8 mouse cellular contexts compared by ENCODE assay signal in genomic region chr2:152821023-152821422, GRCm38 (mm10). TPM values are rescaled to one million over a fixed set of nuclear protein-coding genes. Genes with fewer than 3 reads are reported as not detected.
DNase-seq lines count a peak whose midpoint lies in the region; ATAC-seq and TF ChIP-seq lines count a peak whose summit lies in the region.

No protein-coding gene starts in this region.

- intact Hi-C loops in heart, postnatal 25 days (cut with DNase I) = no loop called here

- peaks cover 60% of the 10 kb centered on the region for H3K4me1 ChIP-seq in forebrain, embryonic 10.5 days
- peaks cover 34% of the 10 kb centered on the region for H3K4me1 ChIP-seq in forebrain, embryonic 14.5 days (ENCODE audit: control insufficient read depth, insufficient read depth, low read length)
- peaks cover 11% of the 10 kb centered on the region for H3K4me1 ChIP-seq in embryonic facial prominence, embryonic 11.5 days (ENCODE audit: control insufficient read depth, insufficient read depth, low read length)
- H3K4me1 ChIP-seq in limb, embryonic 10.5 days = peaks cover 34% of the 10 kb centered on the region
- H3K4me1 ChIP-seq in midbrain, postnatal 0 days (ENCODE audit: insufficient read depth, low read length) = peaks cover 11% of the 10 kb centered on the region; the same call in 1 of the 2 replicates

- no peaks in the 10 kb centered on the region for H3K27me3 ChIP-seq in forebrain, embryonic 10.5 days (ENCODE audit: poor library complexity, severe bottlenecking)
- no peaks in the 10 kb centered on the region for H3K27me3 ChIP-seq in forebrain, embryonic 14.5 days (replicated peaks; ENCODE audit: control insufficient read depth, insufficient read depth, low read length)
- H3K27me3 ChIP-seq in embryonic facial prominence, embryonic 11.5 days (ENCODE audit: control insufficient read depth, insufficient read depth, low read length) = no peaks in the 10 kb centered on the region
- no peaks in the 10 kb centered on the region for H3K27me3 ChIP-seq in limb, embryonic 10.5 days (ENCODE audit: low read depth, poor library complexity, severe bottlenecking)
- H3K27me3 ChIP-seq in midbrain, postnatal 0 days (ENCODE audit: insufficient read depth, low read length) = no peaks in the 10 kb centered on the region

- peak overlapping the region; percentile 71 for H3K27ac ChIP-seq in forebrain, embryonic 10.5 days
- no peak overlapping the region for H3K27ac ChIP-seq in forebrain, embryonic 14.5 days (ENCODE audit: low read depth, low read length)
- H3K27ac ChIP-seq in embryonic facial prominence, embryonic 11.5 days (replicated peaks; ENCODE audit: low read depth, low read length) = peak overlapping the region; percentile 58; the same call in 1 of the 2 replicates
- H3K27ac ChIP-seq in limb, embryonic 10.5 days = peak overlapping the region; percentile 83
- H3K27ac ChIP-seq in midbrain, postnatal 0 days (ENCODE audit: low read depth, low read length) = peak overlapping the region; percentile 7

- H3K36me3 ChIP-seq in forebrain, embryonic 10.5 days (replicated peaks) = peaks cover 73% of the 10 kb centered on the region
- peaks cover 29% of the 10 kb centered on the region for H3K36me3 ChIP-seq in forebrain, embryonic 14.5 days (ENCODE audit: control insufficient read depth, insufficient read depth, low read length)
- H3K36me3 ChIP-seq in embryonic facial prominence, embryonic 11.5 days (replicated peaks; ENCODE audit: control insufficient read depth, insufficient read depth, low read depth, low read length) = peaks cover 3% of the 10 kb centered on the region
- H3K36me3 ChIP-seq in limb, embryonic 10.5 days = peaks cover 69% of the 10 kb centered on the region
- no peaks in the 10 kb centered on the region for H3K36me3 ChIP-seq in midbrain, postnatal 0 days (ENCODE audit: insufficient read depth, low read length)

- no peak overlapping the region for H3K9ac ChIP-seq in forebrain, embryonic 14.5 days (ENCODE audit: low read length)
- no peak overlapping the region; the same call in 1 of the 2 replicates for H3K9ac ChIP-seq in embryonic facial prominence, embryonic 11.5 days (replicated peaks; ENCODE audit: low read length)
- no peak overlapping the region for H3K9ac ChIP-seq in midbrain, postnatal 0 days (replicated peaks; ENCODE audit: low read length, poor library complexity, severe bottlenecking)

- TF ChIP-seq CTCF in midbrain, postnatal 0 days (IDR thresholded peaks at IDR 0.05) = no peak

- no peaks in the 10 kb centered on the region for H3K9me3 ChIP-seq in forebrain, embryonic 10.5 days
- no peaks in the 10 kb centered on the region for H3K9me3 ChIP-seq in forebrain, embryonic 14.5 days (replicated peaks; ENCODE audit: control insufficient read depth, low read length)
- H3K9me3 ChIP-seq in embryonic facial prominence, embryonic 11.5 days (replicated peaks; ENCODE audit: control insufficient read depth, low read length) = no peaks in the 10 kb centered on the region
- no peaks in the 10 kb centered on the region for H3K9me3 ChIP-seq in limb, embryonic 10.5 days (replicated peaks)
- no peaks in the 10 kb centered on the region for H3K9me3 ChIP-seq in midbrain, postnatal 0 days (ENCODE audit: low read length)

- ATAC-seq in forebrain, embryonic 14.5 days = no peak
- no peak for ATAC-seq in embryonic facial prominence, embryonic 11.5 days (replicated peaks; ENCODE audit: insufficient number of reproducible peaks, low FRiP score, low TSS enrichment, low read depth)
- ATAC-seq in midbrain, postnatal 0 days (ENCODE audit: low FRiP score) = no peak

- no peak overlapping the region for H3K4me2 ChIP-seq in forebrain, embryonic 14.5 days (ENCODE audit: low read length)
- H3K4me2 ChIP-seq in embryonic facial prominence, embryonic 11.5 days (ENCODE audit: low read depth, low read length) = no peak overlapping the region
- H3K4me2 ChIP-seq in midbrain, postnatal 0 days (ENCODE audit: low read depth, low read length, poor library complexity, severe bottlenecking) = no peak overlapping the region

- WGBS in forebrain, embryonic 10.5 days = 50% methylated on average over 5 of the region's 5 CpGs
- 76% methylated on average over 5 of the region's 5 CpGs for WGBS in forebrain, embryonic 14.5 days
- 25% methylated on average over 5 of the region's 5 CpGs for WGBS in embryonic facial prominence, embryonic 11.5 days
- 53% methylated on average over 5 of the region's 5 CpGs for WGBS in limb, embryonic 10.5 days
- 61% methylated on average over 5 of the region's 5 CpGs for WGBS in midbrain, postnatal 0 days

- DNase-seq in forebrain, embryonic 10.5 days (ENCODE audit: extremely low spot score, low spot score) = no peak
- no peak for DNase-seq in forebrain, embryonic 14.5 days (ENCODE audit: low spot score)
- peak; percentile 48 for DNase-seq in embryonic facial prominence, embryonic 11.5 days (ENCODE audit: low spot score)
- DNase-seq in heart, postnatal 25 days (ENCODE audit: low spot score) = peak; percentile 76
- no peak for DNase-seq in limb, embryonic 10.5 days (ENCODE audit: low spot score)
- no peak for DNase-seq in midbrain, postnatal 0 days (ENCODE audit: low spot score)
- DNase-seq in B cell, adult 2 months = no peak
- DNase-seq in right cerebral cortex, postnatal 36 days (ENCODE audit: low spot score in 2 of 2) = no peak

- H3K4me3 ChIP-seq in forebrain, embryonic 10.5 days = peak overlapping the region; percentile 6; the same call in 1 of the 2 replicates
- no peak overlapping the region for H3K4me3 ChIP-seq in forebrain, embryonic 14.5 days (ENCODE audit: low read depth, low read length)
- no peak overlapping the region for H3K4me3 ChIP-seq in embryonic facial prominence, embryonic 11.5 days (ENCODE audit: low read depth, low read length)
- no peak overlapping the region for H3K4me3 ChIP-seq in limb, embryonic 10.5 days
- no peak overlapping the region for H3K4me3 ChIP-seq in midbrain, postnatal 0 days (ENCODE audit: low read depth, low read length)

RNA-seq across cellular contexts. Expression of gene Bcl2l1, which starts 10.5 kb away (rescaled TPM):
- polyA plus RNA-seq in forebrain, embryonic 10.5 days (2016; fragmentation: Nextera tagmentation; extraction: Ambion mirVana) = 98.5 and 104 TPM in 2 replicates
- polyA plus RNA-seq in forebrain, embryonic 14.5 days (2014; fragmentation: Nextera tagmentation; extraction: Ambion mirVana) = 179 and 189 TPM in 2 replicates
- polyA plus RNA-seq in embryonic facial prominence, embryonic 11.5 days (2014; fragmentation: Nextera tagmentation; extraction: Ambion mirVana) = 100 and 107 TPM in 2 replicates
- 10 to 100 TPM; 58.6 to 59.0 TPM for total RNA-seq in heart, postnatal 25 days (2021)
- polyA plus RNA-seq in limb, embryonic 10.5 days (2016; fragmentation: Nextera tagmentation; extraction: Ambion mirVana) = 90.1 and 103 TPM in 2 replicates
- 124 and 133 TPM in 2 replicates for total RNA-seq in midbrain, postnatal 0 days (2014; rRNA removed)
- 150 and 158 TPM in 2 replicates for polyA plus RNA-seq in midbrain, postnatal 0 days (2015; fragmentation: Nextera tagmentation; extraction: Ambion mirVana)

RNA-seq across cellular contexts. Expression of gene Tpx2, which starts 26.7 kb away (rescaled TPM):
- 162 and 163 TPM in 2 replicates for polyA plus RNA-seq in forebrain, embryonic 10.5 days (2016; fragmentation: Nextera tagmentation; extraction: Ambion mirVana)
- polyA plus RNA-seq in forebrain, embryonic 14.5 days (2014; fragmentation: Nextera tagmentation; extraction: Ambion mirVana) = 70.1 and 81.5 TPM in 2 replicates
- 170 and 190 TPM in 2 replicates for polyA plus RNA-seq in embryonic facial prominence, embryonic 11.5 days (2014; fragmentation: Nextera tagmentation; extraction: Ambion mirVana)
- 1 to 10 TPM; 1.5 to 1.6 TPM for total RNA-seq in heart, postnatal 25 days (2021)
- polyA plus RNA-seq in limb, embryonic 10.5 days (2016; fragmentation: Nextera tagmentation; extraction: Ambion mirVana) = 141 and 147 TPM in 2 replicates
- total RNA-seq in midbrain, postnatal 0 days (2014; rRNA removed) = 4.2 and 4.7 TPM in 2 replicates
- 4.6 and 4.8 TPM in 2 replicates for polyA plus RNA-seq in midbrain, postnatal 0 days (2015; fragmentation: Nextera tagmentation; extraction: Ambion mirVana)

Comparison
In these comparisons a context has a peak if more than half of its experiments do, and no peak if none do; other contexts are left out.
1. DNase-seq: peak in embryonic facial prominence, embryonic 11.5 days (single experiment) and heart, postnatal 25 days (single experiment); none in forebrain, embryonic 10.5 days (single experiment), forebrain, embryonic 14.5 days (single experiment), limb, embryonic 10.5 days (single experiment), midbrain, postnatal 0 days (single experiment), B cell, adult 2 months (0 of 2) and right cerebral cortex, postnatal 36 days (0 of 2).
2. RNA of gene Tpx2, which starts 26.7 kb away (polyA plus RNA-seq): 170 to 190 TPM in embryonic facial prominence, embryonic 11.5 days, 162 to 163 TPM in forebrain, embryonic 10.5 days, 141 to 147 TPM in limb, embryonic 10.5 days and 70.1 to 81.5 TPM in forebrain, embryonic 14.5 days; 4.6 to 4.8 TPM in midbrain, postnatal 0 days; every median in the first group is over 10 times any median in the second.